ENCODE assay signal across 8 mouse cellular contexts in the genomic region with DNA sequence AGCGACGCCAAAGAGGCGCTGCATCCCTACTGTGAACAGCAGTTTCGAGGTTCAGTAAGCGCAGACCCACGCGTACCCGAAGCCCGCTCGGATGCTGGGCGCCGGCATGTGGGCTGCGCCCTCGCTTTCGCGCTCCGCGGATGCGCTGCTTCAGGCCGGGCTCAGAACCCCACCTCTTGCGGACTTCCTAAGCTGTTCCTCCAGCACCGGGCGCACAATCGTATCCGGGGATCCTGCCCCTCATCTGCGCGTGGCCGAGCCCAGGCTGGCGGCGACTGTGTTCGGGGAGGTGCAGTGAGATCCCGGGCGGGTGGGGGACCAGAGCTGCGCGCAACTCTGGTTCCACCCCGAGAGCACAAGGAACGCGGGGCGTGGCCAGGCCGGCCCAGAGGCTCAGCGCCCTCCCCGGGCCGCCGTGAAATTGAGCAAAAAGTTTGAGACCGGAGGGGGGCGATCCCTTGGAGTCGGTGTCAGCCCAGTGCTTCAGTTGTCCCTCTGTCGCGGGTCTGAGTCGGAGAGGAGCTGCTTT. TPM values are rescaled to one million over a fixed set of nuclear protein-coding genes. Genes with fewer than 3 reads are reported as not detected.
DNase-seq lines count a peak whose midpoint lies in the region; ATAC-seq and TF ChIP-seq lines count a peak whose summit lies in the region.

No protein-coding gene starts in this region.

- peak overlapping the region; percentile 82 for H3K27ac ChIP-seq in embryonic fibroblast, embryonic 13.5 days (ENCODE audit: insufficient read depth, low read length)
- 0 out of 2 replicates have a peak overlapping the region, but pooled peaks have one; percentile 10 for H3K27ac ChIP-seq in heart, embryonic 13.5 days (replicated peaks)
- no peak overlapping the region for H3K27ac ChIP-seq in kidney, embryonic 15.5 days
- peak overlapping the region; percentile 77 for H3K27ac ChIP-seq in small intestine, adult 2 months (ENCODE audit: insufficient read depth, low read depth, low read length)

- H3K36me3 ChIP-seq in heart, embryonic 13.5 days, result peaks cover 8% of the 10 kb centered on the region
- peaks cover 6% of the 10 kb centered on the region for H3K36me3 ChIP-seq in kidney, embryonic 15.5 days
- H3K36me3 ChIP-seq in small intestine, adult 2 months (ENCODE audit: control insufficient read depth, insufficient read depth, low read length), result 0 out of 2 replicates have a peak, but pooled peaks cover 4% of the 10 kb centered on the region

- peak; percentile 87 for DNase-seq in ZHBTc4 (ENCODE audit: low read depth, low spot score)
- DNase-seq in lung, postnatal 14 days, result peak; percentile 77
- no peak for DNase-seq in layer of hippocampus, adult 9-11 months

- no peaks in the 10 kb centered on the region for H3K9me3 ChIP-seq in heart, embryonic 13.5 days
- no peaks in the 10 kb centered on the region for H3K9me3 ChIP-seq in kidney, embryonic 15.5 days (replicated peaks)

- no peak for TF ChIP-seq CTCF in embryonic fibroblast, embryonic 13.5 days (IDR thresholded peaks at IDR 0.05; ENCODE audit: borderline replicate concordance, insufficient read depth, low read length)
- no peak for TF ChIP-seq CTCF in small intestine, adult 2 months (IDR thresholded peaks at IDR 0.05; ENCODE audit: extremely low read depth, insufficient read length, insufficient replicate concordance, low read depth, low read length)

- peaks cover 67% of the 10 kb centered on the region for H3K27me3 ChIP-seq in heart, embryonic 13.5 days (replicated peaks)
- peaks cover 51% of the 10 kb centered on the region for H3K27me3 ChIP-seq in kidney, embryonic 15.5 days
- 0 out of 2 replicates have a peak, but pooled peaks cover 5% of the 10 kb centered on the region for H3K27me3 ChIP-seq in small intestine, adult 2 months (ENCODE audit: control insufficient read depth, insufficient read depth, low read length)

- ATAC-seq in CD4-positive, CD25-positive, alpha-beta regulatory T cell, adult 4 months, result peak; percentile 14
- peak; percentile 40; the same call in 1 of the 2 replicates for ATAC-seq in heart, embryonic 13.5 days (ENCODE audit: extremely low read depth, insufficient number of reproducible peaks, low FRiP score, low TSS enrichment)
- ATAC-seq in kidney, embryonic 15.5 days (replicated peaks; ENCODE audit: low FRiP score), result peak; percentile 63

- WGBS in heart, embryonic 13.5 days, result under 1% methylated on average over 47 of the region's 50 CpGs
- under 1% methylated on average over 50 of the region's 50 CpGs for WGBS in kidney, embryonic 15.5 days
- under 1% methylated on average over 50 of the region's 50 CpGs for WGBS in small intestine, adult 2 months

- H3K4me1 ChIP-seq in embryonic fibroblast, embryonic 13.5 days (ENCODE audit: control insufficient read depth, insufficient read depth, low read length), result no peaks in the 10 kb centered on the region
- H3K4me1 ChIP-seq in heart, embryonic 13.5 days, result peaks cover 55% of the 10 kb centered on the region
- H3K4me1 ChIP-seq in kidney, embryonic 15.5 days, result peaks cover 46% of the 10 kb centered on the region
- H3K4me1 ChIP-seq in small intestine, adult 2 months (ENCODE audit: control insufficient read depth, insufficient read depth, insufficient read length, low read length), result peaks cover 22% of the 10 kb centered on the region

- H3K4me3 ChIP-seq in embryonic fibroblast, embryonic 13.5 days (ENCODE audit: insufficient read depth, low read length), result peak overlapping the region; percentile 50
- H3K4me3 ChIP-seq in heart, embryonic 13.5 days, result peak overlapping the region; percentile 59
- H3K4me3 ChIP-seq in kidney, embryonic 15.5 days (replicated peaks), result peak overlapping the region; percentile 56
- H3K4me3 ChIP-seq in small intestine, adult 2 months (ENCODE audit: low read depth, low read length), result peak overlapping the region; percentile 82

- H3K9ac ChIP-seq in heart, embryonic 13.5 days, result peak overlapping the region; percentile 80
- H3K9ac ChIP-seq in kidney, embryonic 15.5 days, result peak overlapping the region; percentile 57

- peak; percentile 75 for TF ChIP-seq POLR2A in embryonic fibroblast, embryonic 13.5 days (IDR thresholded peaks at IDR 0.05; ENCODE audit: low read depth, low read length)
- TF ChIP-seq POLR2A in small intestine, adult 2 months (IDR thresholded peaks at IDR 0.05; ENCODE audit: low read depth, low read length), result no peak

- peak overlapping the region; percentile 100 for H3K4me2 ChIP-seq in heart, embryonic 13.5 days
- H3K4me2 ChIP-seq in kidney, embryonic 15.5 days, result peak overlapping the region; percentile 97

RNA-seq across cellular contexts. Expression of gene Sphk1, which starts 2.1 kb away (rescaled TPM):
- polyA plus RNA-seq in CD4-positive, CD25-positive, alpha-beta regulatory T cell, adult 4 months (2017; shearing (Covaris generic)), result under 1 TPM in 1 of 2 experiments, not detected in 1; 0.35 TPM
- 8.7 and 11.2 TPM in 2 replicates for polyA plus RNA-seq in embryonic fibroblast, embryonic 13.5 days (2011; ENCODE audit: insufficient read length, low read depth, missing spikeins)
- 2.0 and 2.6 TPM in 2 replicates for polyA plus RNA-seq in heart, embryonic 13.5 days (2015; fragmentation: Nextera tagmentation; extraction: Ambion mirVana)
- polyA plus RNA-seq in kidney, embryonic 15.5 days (2015; fragmentation: Nextera tagmentation; extraction: Ambion mirVana), result 4.1 and 6.3 TPM in 2 replicates
- polyA plus RNA-seq in small intestine, adult 2 months (2012; rRNA removed), result 19.5 and 47.9 TPM in 2 replicates

RNA-seq across cellular contexts. Expression of gene Prpsap1, which starts 38.9 kb away (rescaled TPM):
- 10 to 100 TPM; 32.9 to 39.6 TPM for polyA plus RNA-seq in CD4-positive, CD25-positive, alpha-beta regulatory T cell, adult 4 months (2017; shearing (Covaris generic))
- 103 and 112 TPM in 2 replicates for polyA plus RNA-seq in embryonic fibroblast, embryonic 13.5 days (2011; ENCODE audit: insufficient read length, low read depth, missing spikeins)
- 90.2 and 102 TPM in 2 replicates for polyA plus RNA-seq in heart, embryonic 13.5 days (2015; fragmentation: Nextera tagmentation; extraction: Ambion mirVana)
- 196 and 208 TPM in 2 replicates for polyA plus RNA-seq in kidney, embryonic 15.5 days (2015; fragmentation: Nextera tagmentation; extraction: Ambion mirVana)
- polyA plus RNA-seq in small intestine, adult 2 months (2012; rRNA removed), result 209 and 451 TPM in 2 replicates

RNA-seq across cellular contexts. Expression of gene Ube2o, which starts 48.4 kb away (rescaled TPM):
- polyA plus RNA-seq in CD4-positive, CD25-positive, alpha-beta regulatory T cell, adult 4 months (2017; shearing (Covaris generic)), result 1 to 10 TPM; 1.1 to 3.5 TPM
- 29.8 and 36.3 TPM in 2 replicates for polyA plus RNA-seq in embryonic fibroblast, embryonic 13.5 days (2011; ENCODE audit: insufficient read length, low read depth, missing spikeins)
- 7.9 and 8.3 TPM in 2 replicates for polyA plus RNA-seq in heart, embryonic 13.5 days (2015; fragmentation: Nextera tagmentation; extraction: Ambion mirVana)
- 7.3 and 7.4 TPM in 2 replicates for polyA plus RNA-seq in kidney, embryonic 15.5 days (2015; fragmentation: Nextera tagmentation; extraction: Ambion mirVana)
- 7.2 and 7.9 TPM in 2 replicates for polyA plus RNA-seq in small intestine, adult 2 months (2012; rRNA removed)

RNA-seq across cellular contexts. Expression of gene Aanat, which starts 53.4 kb away (rescaled TPM):
- polyA plus RNA-seq in CD4-positive, CD25-positive, alpha-beta regulatory T cell, adult 4 months (2017; shearing (Covaris generic)), result not detected
- polyA plus RNA-seq in embryonic fibroblast, embryonic 13.5 days (2011; ENCODE audit: insufficient read length, low read depth, missing spikeins), result not detected in 2 replicates
- polyA plus RNA-seq in heart, embryonic 13.5 days (2015; fragmentation: Nextera tagmentation; extraction: Ambion mirVana), result not detected in 2 replicates
- polyA plus RNA-seq in kidney, embryonic 15.5 days (2015; fragmentation: Nextera tagmentation; extraction: Ambion mirVana), result not detected in 2 replicates
- polyA plus RNA-seq in small intestine, adult 2 months (2012; rRNA removed), result not detected in 2 replicates
